ENCODE assay signal across 8 mouse cellular contexts in the genomic region with DNA sequence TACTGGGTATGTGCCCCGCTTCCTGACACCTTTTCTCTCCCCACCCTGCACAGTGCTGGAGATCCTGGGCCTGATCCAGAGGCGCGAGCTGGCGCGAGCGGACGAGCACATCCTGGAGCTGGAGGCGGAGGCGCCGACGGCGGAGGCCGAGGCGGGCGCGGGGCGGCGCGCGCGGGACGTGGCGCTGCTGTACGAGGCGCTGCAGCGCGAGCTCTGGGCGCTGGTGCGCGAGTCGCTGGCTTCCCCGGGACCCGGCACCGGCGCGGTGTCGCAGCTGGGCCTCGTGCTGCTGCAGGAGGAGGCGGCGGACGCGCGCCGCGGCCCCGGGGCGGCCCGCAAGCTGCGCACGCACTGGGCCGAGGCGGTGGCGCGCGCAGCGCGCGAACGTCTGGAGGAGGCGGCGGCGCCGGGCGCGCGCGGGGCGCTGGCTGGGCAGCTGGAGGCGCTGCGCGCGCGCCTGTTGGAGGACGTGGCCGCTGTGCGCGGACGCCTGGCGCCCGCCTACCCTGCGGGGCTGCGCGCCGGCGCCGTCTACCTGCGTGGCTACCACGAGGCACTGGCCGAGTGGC. TPM values are rescaled to one million over a fixed set of nuclear protein-coding genes. Genes with fewer than 3 reads are reported as not detected.
DNase-seq lines count a peak whose midpoint lies in the region; ATAC-seq lines count a peak whose summit lies in the region.

No protein-coding gene starts in this region.

- peak overlapping the region; percentile 84 for H3K27ac ChIP-seq in embryonic facial prominence, embryonic 10.5 days (replicated peaks)
- H3K27ac ChIP-seq in limb, embryonic 11.5 days (replicated peaks; ENCODE audit: low read depth, low read length) = no peak overlapping the region
- H3K27ac ChIP-seq in midbrain, embryonic 12.5 days (replicated peaks) = no peak overlapping the region

- peak overlapping the region; percentile 67 for H3K4me3 ChIP-seq in embryonic facial prominence, embryonic 10.5 days
- peak overlapping the region; percentile 41 for H3K4me3 ChIP-seq in limb, embryonic 11.5 days (ENCODE audit: low read depth, low read length)
- peak overlapping the region; percentile 52 for H3K4me3 ChIP-seq in midbrain, embryonic 12.5 days

- DNase-seq in adrenal gland, postnatal 4 days (ENCODE audit: low spot score in 2 of 2) = peak; percentile 60 to 64
- peak; percentile 89 for DNase-seq in embryonic facial prominence, embryonic 10.5 days (ENCODE audit: low spot score)
- DNase-seq in heart, adult 11 months = peak; percentile 99
- peak; percentile 61 for DNase-seq in kidney, adult 11 months
- DNase-seq in limb, embryonic 11.5 days (ENCODE audit: low spot score) = peak; percentile 84
- DNase-seq in skeletal muscle tissue, adult 2 months (ENCODE audit: low read depth, low spot score) = peak; percentile 47
- no peak for DNase-seq in adipocyte (ENCODE audit: low spot score)

- no peaks in the 10 kb centered on the region for H3K9me3 ChIP-seq in embryonic facial prominence, embryonic 10.5 days
- H3K9me3 ChIP-seq in limb, embryonic 11.5 days (ENCODE audit: control insufficient read depth, low read length) = no peaks in the 10 kb centered on the region
- H3K9me3 ChIP-seq in midbrain, embryonic 12.5 days = no peaks in the 10 kb centered on the region

- H3K4me2 ChIP-seq in limb, embryonic 11.5 days (ENCODE audit: low read depth, severe bottlenecking) = peak overlapping the region; percentile 81
- H3K4me2 ChIP-seq in midbrain, embryonic 12.5 days (replicated peaks) = peak overlapping the region; percentile 69

- peak overlapping the region; percentile 76 for H3K9ac ChIP-seq in limb, embryonic 11.5 days (ENCODE audit: low read length)
- H3K9ac ChIP-seq in midbrain, embryonic 12.5 days (replicated peaks) = peak overlapping the region; percentile 65

- H3K4me1 ChIP-seq in embryonic facial prominence, embryonic 10.5 days = peaks cover 31% of the 10 kb centered on the region
- H3K4me1 ChIP-seq in limb, embryonic 11.5 days (ENCODE audit: control insufficient read depth, insufficient read depth, low read length) = 0 out of 2 replicates have a peak, but pooled peaks cover 6% of the 10 kb centered on the region
- H3K4me1 ChIP-seq in midbrain, embryonic 12.5 days = peaks cover 7% of the 10 kb centered on the region; the same call in 1 of the 2 replicates

- peaks cover 100% of the 10 kb centered on the region for H3K27me3 ChIP-seq in embryonic facial prominence, embryonic 10.5 days (replicated peaks; ENCODE audit: low read depth, poor library complexity, severe bottlenecking)
- peaks cover 39% of the 10 kb centered on the region for H3K27me3 ChIP-seq in limb, embryonic 11.5 days (ENCODE audit: control insufficient read depth, insufficient read depth, low read length)
- H3K27me3 ChIP-seq in midbrain, embryonic 12.5 days = peaks cover 91% of the 10 kb centered on the region

- no peaks in the 10 kb centered on the region for H3K36me3 ChIP-seq in embryonic facial prominence, embryonic 10.5 days (replicated peaks)
- H3K36me3 ChIP-seq in limb, embryonic 11.5 days (ENCODE audit: control insufficient read depth, insufficient read depth, low read length) = no peaks in the 10 kb centered on the region
- H3K36me3 ChIP-seq in midbrain, embryonic 12.5 days = no peaks in the 10 kb centered on the region

- peak; percentile 65 for ATAC-seq in limb, embryonic 11.5 days (ENCODE audit: insufficient number of reproducible peaks, low FRiP score, low TSS enrichment, low read depth)
- ATAC-seq in midbrain, embryonic 12.5 days (ENCODE audit: low FRiP score, low read depth) = peak; percentile 91

- WGBS in embryonic facial prominence, embryonic 10.5 days = 2% methylated on average over 89 of the region's 89 CpGs
- under 1% methylated on average over 76 of the region's 89 CpGs for WGBS in limb, embryonic 11.5 days
- under 1% methylated on average over 53 of the region's 89 CpGs for WGBS in midbrain, embryonic 12.5 days

RNA-seq across cellular contexts. Expression of a gene that starts 10.8 kb away (rescaled TPM):
- 10 to 100 TPM; 26.7 to 28.7 TPM for total RNA-seq in adrenal gland, postnatal 4 days (2021)
- 1.2 and 1.3 TPM in 2 replicates for polyA plus RNA-seq in embryonic facial prominence, embryonic 10.5 days (2016; fragmentation: Nextera tagmentation; extraction: Ambion mirVana)
- 1.8 and 2.2 TPM in 2 replicates for polyA plus RNA-seq in limb, embryonic 11.5 days (2014; fragmentation: Nextera tagmentation; extraction: Ambion mirVana)
- 0.42 and 0.61 TPM in 2 replicates for polyA plus RNA-seq in midbrain, embryonic 12.5 days (2016; fragmentation: Nextera tagmentation; extraction: Ambion mirVana)

RNA-seq across cellular contexts. Expression of a gene that starts 15.3 kb away (rescaled TPM):
- 10 to 100 TPM; 47.7 to 51.6 TPM for total RNA-seq in adrenal gland, postnatal 4 days (2021)
- polyA plus RNA-seq in embryonic facial prominence, embryonic 10.5 days (2016; fragmentation: Nextera tagmentation; extraction: Ambion mirVana) = 7.1 and 8.0 TPM in 2 replicates
- polyA plus RNA-seq in limb, embryonic 11.5 days (2014; fragmentation: Nextera tagmentation; extraction: Ambion mirVana) = 10.0 and 10.8 TPM in 2 replicates
- 16.4 and 20.9 TPM in 2 replicates for polyA plus RNA-seq in midbrain, embryonic 12.5 days (2016; fragmentation: Nextera tagmentation; extraction: Ambion mirVana)

RNA-seq across cellular contexts. Expression of a gene that starts 34.2 kb away (rescaled TPM):
- total RNA-seq in adrenal gland, postnatal 4 days (2021) = 1 to 10 TPM; 7.7 to 8.1 TPM
- polyA plus RNA-seq in embryonic facial prominence, embryonic 10.5 days (2016; fragmentation: Nextera tagmentation; extraction: Ambion mirVana) = 1.9 TPM in 2 replicates
- polyA plus RNA-seq in limb, embryonic 11.5 days (2014; fragmentation: Nextera tagmentation; extraction: Ambion mirVana) = 2.3 and 2.7 TPM in 2 replicates
- polyA plus RNA-seq in midbrain, embryonic 12.5 days (2016; fragmentation: Nextera tagmentation; extraction: Ambion mirVana) = 4.3 and 5.0 TPM in 2 replicates

RNA-seq across cellular contexts. Expression of a gene that starts 34.2 kb away (rescaled TPM):
- 10 to 100 TPM; 67.0 to 76.7 TPM for total RNA-seq in adrenal gland, postnatal 4 days (2021)
- polyA plus RNA-seq in embryonic facial prominence, embryonic 10.5 days (2016; fragmentation: Nextera tagmentation; extraction: Ambion mirVana) = 72.6 and 73.9 TPM in 2 replicates
- polyA plus RNA-seq in limb, embryonic 11.5 days (2014; fragmentation: Nextera tagmentation; extraction: Ambion mirVana) = 73.3 and 82.3 TPM in 2 replicates
- polyA plus RNA-seq in midbrain, embryonic 12.5 days (2016; fragmentation: Nextera tagmentation; extraction: Ambion mirVana) = 41.5 and 41.7 TPM in 2 replicates

RNA-seq across cellular contexts. Expression of a gene that starts 43.7 kb away (rescaled TPM):
- under 1 TPM; 0.17 to 0.28 TPM for total RNA-seq in adrenal gland, postnatal 4 days (2021)
- polyA plus RNA-seq in embryonic facial prominence, embryonic 10.5 days (2016; fragmentation: Nextera tagmentation; extraction: Ambion mirVana) = 0.17 and 0.19 TPM in 2 replicates
- 0.12 and 0.16 TPM in 2 replicates for polyA plus RNA-seq in limb, embryonic 11.5 days (2014; fragmentation: Nextera tagmentation; extraction: Ambion mirVana)
- 0.06 TPM in 1 of 2 replicates, not detected in the other for polyA plus RNA-seq in midbrain, embryonic 12.5 days (2016; fragmentation: Nextera tagmentation; extraction: Ambion mirVana)
